16 mouse cellular contexts compared by ENCODE assay signal in the genomic region with DNA sequence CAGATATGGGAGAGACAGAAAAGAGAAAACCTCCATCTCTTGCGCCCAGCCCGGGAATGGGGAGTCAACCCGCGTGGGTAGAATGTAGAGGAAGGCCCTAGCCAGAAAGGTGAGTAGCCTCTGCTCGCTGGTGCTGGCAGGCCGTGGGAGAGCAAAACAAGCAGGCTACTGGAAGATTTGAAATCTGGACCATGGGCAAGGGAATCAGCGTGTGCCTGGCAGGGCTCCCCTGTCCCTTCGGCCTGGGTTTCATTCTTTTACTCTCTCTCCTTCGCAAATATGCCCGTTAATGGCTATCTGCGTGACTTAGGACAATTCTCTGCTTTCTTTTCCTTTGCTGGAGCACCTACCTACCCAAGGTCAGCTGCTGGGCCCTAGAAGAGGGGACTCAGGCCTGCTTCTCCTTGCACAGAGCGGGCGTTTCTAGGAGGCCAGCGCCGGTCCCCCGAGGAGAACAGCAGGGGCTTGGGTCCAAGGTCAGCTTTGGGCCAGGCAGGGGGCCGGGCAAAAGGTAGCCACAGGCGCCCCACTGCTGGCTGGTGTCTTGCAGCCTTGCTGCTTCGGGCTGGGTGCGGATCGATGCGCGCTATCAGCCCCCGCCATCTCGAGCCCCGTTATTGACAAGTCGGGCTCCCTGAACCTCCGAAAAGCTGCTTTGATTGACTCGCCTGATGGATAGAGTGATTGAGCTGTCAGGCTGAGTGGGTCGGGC. TPM values are rescaled to one million over a fixed set of nuclear protein-coding genes. Genes with fewer than 3 reads are reported as not detected.
DNase-seq lines count a peak whose midpoint lies in the region; ATAC-seq and TF ChIP-seq lines count a peak whose summit lies in the region.
"Had no signal": no experiment of that assay in that cellular context is flagged by ENCODE, and none has a peak within 500 bp of the region (broad histone marks: within the 10 kb centered on the region; RNA-seq: fewer than 3 reads in every experiment).

No protein-coding gene starts in this region.

- peak overlapping the region; percentile 56 for H3K9ac ChIP-seq in hindbrain, embryonic 11.5 days (ENCODE audit: low read depth, low read length)
- H3K9ac ChIP-seq in neural tube, embryonic 14.5 days (replicated peaks; ENCODE audit: low read depth, low read length): 0 out of 2 replicates have a peak overlapping the region, but pooled peaks have one; percentile 44
- H3K9ac ChIP-seq: forebrain, embryonic 13.5 days; liver, embryonic 15.5 days had no signal

- peak; percentile 38 for DNase-seq in gastrocnemius, adult 2 months
- DNase-seq in gastrocnemius, postnatal 10 days: no peak
- peak; percentile 61 for DNase-seq in hindbrain, embryonic 11.5 days (ENCODE audit: low spot score)
- peak; percentile 55 for DNase-seq in midbrain, embryonic 10.5 days (ENCODE audit: low spot score)
- DNase-seq in ovary, postnatal 10 days (ENCODE audit: low spot score): no peak
- DNase-seq in adrenal gland, postnatal 10 days: no peak
- DNase-seq in B cell, adult 2 months: no peak
- DNase-seq: heart, adult 11 months; kidney, postnatal 14 days; layer of hippocampus, postnatal 36 days had no signal

- no peaks in the 10 kb centered on the region; the same call in 1 of the 2 replicates for H3K4me1 ChIP-seq in hindbrain, embryonic 11.5 days (replicated peaks; ENCODE audit: control insufficient read depth, insufficient read depth, low read length)
- H3K4me1 ChIP-seq in midbrain, embryonic 10.5 days: peaks cover 68% of the 10 kb centered on the region
- H3K4me1 ChIP-seq in neural tube, embryonic 14.5 days (ENCODE audit: control insufficient read depth, insufficient read depth, low read length): peaks cover 7% of the 10 kb centered on the region; the same call in 1 of the 2 replicates

- no peaks in the 10 kb centered on the region for H3K9me3 ChIP-seq in hindbrain, embryonic 11.5 days (ENCODE audit: control insufficient read depth, low read length)
- no peaks in the 10 kb centered on the region for H3K9me3 ChIP-seq in midbrain, embryonic 10.5 days (replicated peaks)
- no peaks in the 10 kb centered on the region for H3K9me3 ChIP-seq in neural tube, embryonic 14.5 days (ENCODE audit: control insufficient read depth, low read length)
- H3K9me3 ChIP-seq: forebrain, embryonic 13.5 days; liver, embryonic 15.5 days had no signal

- no peaks in the 10 kb centered on the region for H3K36me3 ChIP-seq in hindbrain, embryonic 11.5 days (ENCODE audit: control insufficient read depth, insufficient read depth, low read length)
- H3K36me3 ChIP-seq in midbrain, embryonic 10.5 days: 0 out of 2 replicates have a peak, but pooled peaks cover 3% of the 10 kb centered on the region
- H3K36me3 ChIP-seq in neural tube, embryonic 14.5 days (ENCODE audit: control insufficient read depth, insufficient read depth, low read length): no peaks in the 10 kb centered on the region
- H3K36me3 ChIP-seq: liver, embryonic 15.5 days had no signal

- peak overlapping the region; percentile 12 for H3K4me2 ChIP-seq in hindbrain, embryonic 11.5 days (replicated peaks; ENCODE audit: low read depth, low read length)
- no peak overlapping the region for H3K4me2 ChIP-seq in neural tube, embryonic 14.5 days (ENCODE audit: low read depth, low read length)
- H3K4me2 ChIP-seq: liver, embryonic 15.5 days had no signal

- peaks cover 72% of the 10 kb centered on the region for H3K27me3 ChIP-seq in hindbrain, embryonic 11.5 days (ENCODE audit: control insufficient read depth, insufficient read depth, low read length)
- peaks cover 99% of the 10 kb centered on the region for H3K27me3 ChIP-seq in midbrain, embryonic 10.5 days (ENCODE audit: low read depth, poor library complexity, severe bottlenecking)
- peaks cover 62% of the 10 kb centered on the region for H3K27me3 ChIP-seq in neural tube, embryonic 14.5 days (ENCODE audit: control insufficient read depth, insufficient read depth, low read length)

- intact Hi-C loops in gastrocnemius, adult 2 months (cut with DNase I): loop anchor here (5.0 kb wide), 2 partner anchors 38 to 153 kb away; no protein-coding TSS in a partner anchor

- ATAC-seq in hindbrain, embryonic 11.5 days (ENCODE audit: low FRiP score): no peak
- no peak for ATAC-seq in neural tube, embryonic 14.5 days (ENCODE audit: low read depth)
- ATAC-seq: forebrain, embryonic 13.5 days; inflammation-experienced regulatory T-cells, adult 6 months had no signal

- peak overlapping the region; percentile 88 for H3K4me3 ChIP-seq in gastrocnemius, adult 2 months
- peak overlapping the region; percentile 44 for H3K4me3 ChIP-seq in hindbrain, embryonic 11.5 days (ENCODE audit: low read depth, low read length)
- peak overlapping the region; percentile 73 for H3K4me3 ChIP-seq in midbrain, embryonic 10.5 days
- 0 out of 2 replicates have a peak overlapping the region, but pooled peaks have one; percentile 13 for H3K4me3 ChIP-seq in neural tube, embryonic 14.5 days (ENCODE audit: low read depth, low read length)
- H3K4me3 ChIP-seq: liver, embryonic 15.5 days had no signal

- 1% methylated on average over 30 of the region's 30 CpGs for WGBS in hindbrain, embryonic 11.5 days
- WGBS in midbrain, embryonic 10.5 days: 1% methylated on average over 30 of the region's 30 CpGs
- 2% methylated on average over 30 of the region's 30 CpGs for WGBS in neural tube, embryonic 14.5 days

- TF ChIP-seq CTCF in gastrocnemius, adult 2 months (IDR thresholded peaks at IDR 0.05): no peak

- H3K27ac ChIP-seq in gastrocnemius, adult 2 months: peak overlapping the region; percentile 83
- peak overlapping the region; percentile 24; the same call in 1 of the 2 replicates for H3K27ac ChIP-seq in hindbrain, embryonic 11.5 days (ENCODE audit: low read depth, low read length)
- peak overlapping the region; percentile 90 for H3K27ac ChIP-seq in midbrain, embryonic 10.5 days (replicated peaks)
- H3K27ac ChIP-seq in neural tube, embryonic 14.5 days (ENCODE audit: low read depth, low read length): no peak overlapping the region
- H3K27ac ChIP-seq: forebrain, embryonic 13.5 days; liver, embryonic 15.5 days had no signal

RNA-seq across cellular contexts. Expression of a gene that starts 2.4 kb away (rescaled TPM):
- 10 to 100 TPM in 1 of 2 experiments, 1 to 10 TPM in 1; 7.0 to 10.2 TPM for total RNA-seq in gastrocnemius, adult 2 months (2021)
- 1 to 10 TPM; 7.3 to 9.2 TPM for total RNA-seq in gastrocnemius, postnatal 10 days (2021)
- 5.2 and 6.9 TPM in 2 replicates for polyA plus RNA-seq in hindbrain, embryonic 11.5 days (2014; fragmentation: Nextera tagmentation; extraction: Ambion mirVana)
- 5.2 and 5.6 TPM in 2 replicates for polyA plus RNA-seq in midbrain, embryonic 10.5 days (2016; fragmentation: Nextera tagmentation; extraction: Ambion mirVana)
- 1.3 and 2.1 TPM in 2 replicates for polyA plus RNA-seq in neural tube, embryonic 14.5 days (2014; fragmentation: Nextera tagmentation; extraction: Ambion mirVana)
- under 1 TPM; 0.18 to 0.64 TPM for total RNA-seq in adrenal gland, postnatal 10 days (2021)
- total RNA-seq: common myeloid progenitor, adult 5-6 weeks; layer of hippocampus, postnatal 36 days had no signal
- polyA plus RNA-seq: forebrain, embryonic 13.5 days; inflammation-experienced regulatory T-cells, adult 6 months; liver, embryonic 15.5 days; small intestine, adult 2 months had no signal

Comparison
In these comparisons a context has a peak if more than half of its experiments do, and no peak if none do; other contexts are left out.
1. DNase-seq: peak in gastrocnemius, adult 2 months (single experiment), hindbrain, embryonic 11.5 days (single experiment) and midbrain, embryonic 10.5 days (single experiment); none in gastrocnemius, postnatal 10 days (single experiment), ovary, postnatal 10 days (single experiment), adrenal gland, postnatal 10 days (single experiment) and B cell, adult 2 months (0 of 2).
2. H3K4me3 ChIP-seq: peak in every context shown above with its lines; median percentile 88 in gastrocnemius, adult 2 months; 73 in midbrain, embryonic 10.5 days; 44 in hindbrain, embryonic 11.5 days; 13 in neural tube, embryonic 14.5 days.
3. RNA of a gene that starts 2.4 kb away (total RNA-seq): 7.0 to 10.2 TPM in gastrocnemius, adult 2 months and 7.3 to 9.2 TPM in gastrocnemius, postnatal 10 days; 0.18 to 0.64 TPM in adrenal gland, postnatal 10 days; every median in the first group is over 4 times any median in the second.